Mouse (Mus musculus): ENCODE data around the gene Mark2. TPM values are rescaled to one million over a fixed set of nuclear protein-coding genes. Genes with fewer than 3 reads are reported as not detected.
A peak's percentile ranks its signal among the peaks of the same experiment; 100 is the strongest.

The Mark2 gene
- total RNA-seq, 2 experiments from 2014 or later: 113 to 116 TPM

DNA sequence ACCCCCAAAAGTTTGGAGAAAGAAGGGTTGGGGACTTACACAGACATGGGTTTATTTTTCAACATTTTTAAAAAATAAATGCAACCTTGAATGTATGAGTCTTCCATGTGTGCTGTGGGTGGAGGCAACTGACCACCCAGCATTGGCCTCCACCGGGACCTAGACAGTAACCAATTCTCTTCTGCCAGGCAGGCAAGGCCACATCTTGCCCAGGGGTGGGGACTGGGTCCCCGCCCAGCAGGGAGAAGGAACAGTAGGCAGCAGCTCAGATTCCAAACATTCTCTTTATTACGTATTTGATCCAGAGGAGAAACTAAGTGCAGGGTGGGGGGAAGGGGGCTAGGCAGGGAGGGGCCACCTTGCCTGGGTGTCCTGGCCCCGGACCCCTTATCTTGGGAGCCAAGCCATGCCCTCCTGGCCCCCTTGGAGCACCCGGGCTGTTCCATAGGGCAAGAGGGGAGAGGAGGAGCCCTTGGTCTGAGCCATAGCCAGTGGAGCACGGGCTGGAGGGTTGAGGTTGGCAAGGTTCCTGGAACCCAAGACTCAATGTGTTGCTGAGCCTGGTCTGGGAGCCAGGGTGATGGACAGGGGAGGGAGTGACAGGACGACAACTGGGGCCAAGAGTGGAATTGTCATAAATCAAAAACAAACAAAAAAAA is 66.4 kb downstream of the Mark2 start:
- peak in 1 of 2 experiments; percentile 45 for DNase-seq (ENCODE audit: extremely low spot score in 1 of 2, low spot score in 2 of 2)
- intact Hi-C loops (cut with DNase I): no loop called here

DNA sequence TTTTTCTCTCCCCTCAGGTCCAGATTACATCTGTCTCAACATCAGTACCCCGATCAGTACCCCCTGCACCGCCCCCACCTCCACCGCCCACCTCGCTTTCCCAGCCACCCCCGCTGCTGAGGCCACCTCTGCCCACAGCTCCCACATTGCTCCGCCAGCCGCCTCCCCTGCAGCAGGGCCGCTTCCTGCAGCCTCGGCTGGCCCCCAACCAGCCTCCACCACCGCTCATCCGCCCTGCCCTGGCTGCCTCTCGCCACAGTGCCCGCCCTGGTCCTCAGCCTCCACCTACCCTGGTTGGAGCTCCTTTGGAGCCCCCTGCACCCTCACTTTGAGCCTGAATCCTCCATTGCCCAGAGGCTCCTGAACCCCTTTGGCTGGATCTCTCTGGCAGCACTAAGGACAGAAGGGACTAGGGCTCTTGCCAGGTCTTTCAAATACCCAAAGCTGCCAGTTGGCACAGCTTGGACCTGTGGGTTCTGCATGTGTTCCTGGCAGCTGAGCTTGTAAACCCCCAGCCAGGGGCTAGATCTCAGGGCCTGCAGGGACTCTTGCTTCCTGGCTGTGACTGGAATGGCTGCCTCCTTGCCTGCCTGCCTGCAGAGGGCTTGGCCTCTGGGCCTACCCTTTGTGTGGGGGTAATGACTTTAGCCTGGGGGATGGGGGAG is 67.2 kb downstream of the Mark2 start:
- DNase-seq (ENCODE audit: extremely low spot score in 1 of 2, low spot score in 2 of 2): peak; percentile 47 to 67

DNA sequence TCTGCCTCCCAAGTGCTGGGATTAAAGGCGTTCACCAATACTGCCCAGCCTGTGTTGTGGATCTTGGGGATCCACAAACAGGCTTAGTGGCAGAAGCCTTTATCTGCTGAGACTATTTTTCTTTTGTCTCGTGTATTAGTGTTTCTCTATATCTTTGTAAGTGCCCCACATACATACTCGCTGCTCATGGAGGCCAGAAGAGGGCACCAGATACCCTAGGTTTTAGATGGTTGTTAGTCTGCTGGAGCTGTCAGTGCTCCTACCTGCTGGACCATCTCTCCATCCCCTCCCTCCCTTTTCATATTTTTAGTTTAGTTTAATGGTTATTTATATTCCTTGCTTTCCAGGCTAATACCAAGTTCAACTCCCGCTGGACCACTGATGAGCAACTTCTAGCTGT is 68.2 kb downstream of the Mark2 start:
- intact Hi-C loops (cut with DNase I): no loop called here
- no peak for DNase-seq (ENCODE audit: extremely low spot score in 1 of 2, low spot score in 2 of 2)

More for the DNA sequence above, 67.2 kb downstream of the Mark2 start:
- intact Hi-C loops (cut with DNase I): no loop called here

DNA sequence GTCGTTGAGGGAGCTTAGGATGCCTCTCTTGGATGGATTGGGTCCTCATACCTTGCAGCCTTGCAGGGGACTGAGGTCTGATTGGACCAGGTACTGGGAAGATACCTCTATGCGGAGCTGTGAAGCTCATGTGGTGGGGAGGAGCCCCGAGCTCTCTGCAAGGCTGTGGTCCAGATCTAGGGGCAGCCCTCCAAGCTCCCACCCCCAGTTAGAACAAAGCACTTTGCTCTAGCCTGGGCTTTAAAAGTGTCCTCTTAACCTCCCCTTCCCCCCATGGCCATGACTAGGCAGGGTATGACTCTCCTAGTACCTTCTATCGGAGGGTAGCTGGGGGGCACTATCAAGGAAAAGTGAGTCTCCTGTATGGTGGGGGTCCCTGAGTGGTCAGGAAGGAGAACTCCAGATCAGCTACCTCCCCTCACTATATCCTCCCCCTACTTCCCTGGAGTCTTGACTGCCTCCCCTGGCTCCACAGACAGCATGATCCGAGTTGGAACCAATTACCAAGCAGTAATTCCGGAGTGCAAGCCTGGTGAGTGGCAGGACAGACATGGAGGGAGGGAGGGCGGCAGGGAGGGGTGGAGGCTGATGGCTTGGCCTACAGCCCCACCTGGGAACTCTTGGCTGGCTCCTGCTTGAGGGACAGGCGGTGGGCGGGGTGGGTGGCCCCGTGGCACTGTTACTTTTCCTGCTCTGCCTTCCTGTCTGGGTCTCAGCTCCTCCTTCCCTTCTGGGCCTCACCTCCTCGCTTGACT is 72.2 kb downstream of the Mark2 start:
- intact Hi-C loops (cut with DNase I): loop anchor here (10.0 kb wide), 1 partner anchor 145 kb away; the partner anchor contains the start of gene 2700081O15Rik
- DNase-seq (ENCODE audit: extremely low spot score in 1 of 2, low spot score in 2 of 2): peak in 1 of 2 experiments; percentile 47

DNA sequence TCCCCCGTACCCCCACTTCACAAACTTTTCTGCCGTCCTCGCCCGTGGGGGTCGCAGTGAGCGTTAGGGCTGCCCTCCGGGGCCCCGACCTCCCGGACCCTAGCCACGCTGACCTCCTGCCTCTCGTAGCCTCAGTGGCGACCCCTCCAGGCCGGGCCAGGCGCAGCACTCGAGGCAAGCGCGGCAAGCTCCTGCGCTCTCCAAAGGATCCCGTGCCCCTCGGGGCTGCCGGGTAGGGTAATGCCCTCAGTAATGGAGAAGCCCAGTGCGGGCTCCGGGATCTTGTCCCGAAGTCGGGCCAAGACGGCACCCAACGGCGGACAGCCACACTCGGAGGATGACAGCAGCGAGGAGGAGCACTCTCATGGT is 73.0 kb downstream of the Mark2 start:
- DNase-seq (ENCODE audit: extremely low spot score in 1 of 2, low spot score in 2 of 2): peak in 1 of 2 experiments; percentile 89
- intact Hi-C loops (cut with DNase I): loop anchor here (10.0 kb wide), 1 partner anchor 146 kb away; the partner anchor contains the start of gene 2700081O15Rik

- peak; percentile 74 to 92 for DNase-seq (ENCODE audit: extremely low spot score in 1 of 2, low spot score in 2 of 2)
- intact Hi-C loops (cut with DNase I): loop anchor here (10.0 kb wide), 1 partner anchor 147 kb away; the partner anchor contains the start of gene 2700081O15Rik
These were observed 73.6 kb downstream of the Mark2 start for GRCm38 (mm10) chr19:7267781-7268721.

GRCm38 (mm10) chr19:7267091-7267741 is 74.4 kb downstream of the Mark2 start, which contains the start of gene Rcor2:
TSS of gene Rcor2 (plus strand) at chr19:7267325.
- intact Hi-C loops (cut with DNase I): loop anchor here (10.0 kb wide), 1 partner anchor 148 kb away; the partner anchor contains the start of gene 2700081O15Rik
- DNase-seq (ENCODE audit: extremely low spot score in 1 of 2, low spot score in 2 of 2): peak in 1 of 2 experiments; percentile 84

DNA sequence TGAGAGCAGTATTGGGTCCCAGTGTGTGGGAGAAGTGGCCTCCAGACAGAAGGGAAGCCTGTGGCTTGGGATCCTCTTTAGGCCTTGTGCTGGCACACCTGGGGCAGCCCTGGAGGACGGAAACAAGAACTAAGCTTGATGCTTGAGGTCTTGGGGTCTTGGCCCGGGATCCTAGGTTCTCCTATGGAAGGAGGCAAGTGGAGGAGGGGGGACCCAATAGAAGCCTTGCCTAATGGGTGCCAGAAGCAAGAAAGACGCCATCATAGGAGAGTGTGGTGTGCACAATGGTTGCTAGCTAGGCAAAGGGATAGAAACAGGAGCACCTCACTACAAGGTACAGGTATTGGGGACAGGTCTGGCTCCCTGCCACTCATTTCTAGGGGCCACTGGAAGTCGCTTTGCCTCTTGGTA is 75.2 kb downstream of the Mark2 start:
- intact Hi-C loops (cut with DNase I): loop anchor here (10.0 kb wide), 1 partner anchor 148 kb away; the partner anchor contains the start of gene 2700081O15Rik

GRCm38 (mm10) chr19:7265478-7266191 is 76.0 kb downstream of the Mark2 start:
- DNase-seq (ENCODE audit: extremely low spot score in 1 of 2, low spot score in 2 of 2): peak in 1 of 2 experiments; percentile 66
- intact Hi-C loops (cut with DNase I): loop anchor here (10.0 kb wide), 1 partner anchor 149 kb away; the partner anchor contains the start of gene 2700081O15Rik

More for the DNA sequence above, 75.2 kb downstream of the Mark2 start:
- peak in 1 of 2 experiments; percentile 42 for DNase-seq (ENCODE audit: extremely low spot score in 1 of 2, low spot score in 2 of 2)

GRCm38 (mm10) chr19:7264766-7265331 is 76.8 kb downstream of the Mark2 start:
- intact Hi-C loops (cut with DNase I): loop anchor here (10.0 kb wide), 1 partner anchor 150 kb away; the partner anchor contains the start of gene 2700081O15Rik
- peak in 1 of 2 experiments; percentile 63 for DNase-seq (ENCODE audit: extremely low spot score in 1 of 2, low spot score in 2 of 2)

GRCm38 (mm10) chr19:7264088-7264765 is 77.4 kb downstream of the Mark2 start:
- DNase-seq (ENCODE audit: extremely low spot score in 1 of 2, low spot score in 2 of 2): peak in 1 of 2 experiments; percentile 83

DNA sequence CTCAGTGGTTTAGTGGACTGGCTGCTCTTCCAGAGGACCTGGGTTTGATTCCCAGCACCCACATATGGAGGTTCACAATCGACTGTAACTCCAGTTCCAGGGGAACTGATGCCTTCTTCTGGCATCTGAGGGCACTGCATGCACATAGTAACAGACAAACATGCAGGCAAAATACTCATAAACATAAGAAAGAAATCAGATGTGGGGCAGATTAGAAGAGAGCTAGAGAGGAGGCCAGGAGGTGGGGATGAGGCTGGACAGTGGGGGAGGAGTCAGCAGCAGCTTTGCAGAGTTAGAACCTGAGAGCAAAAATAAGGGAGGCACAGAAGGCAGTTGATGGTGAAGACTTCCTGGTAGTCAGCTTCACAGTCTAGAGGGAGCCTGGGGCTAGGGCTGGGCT is 79.1 kb downstream of the Mark2 start:
- DNase-seq (ENCODE audit: extremely low spot score in 1 of 2, low spot score in 2 of 2): no peak
- intact Hi-C loops (cut with DNase I): loop anchor here (10.0 kb wide), 1 partner anchor 152 kb away; the partner anchor contains the start of gene 2700081O15Rik

More at GRCm38 (mm10) chr19:7264088-7264765, 77.4 kb downstream of the Mark2 start:
- intact Hi-C loops (cut with DNase I): loop anchor here (10.0 kb wide), 1 partner anchor 151 kb away; the partner anchor contains the start of gene 2700081O15Rik

GRCm38 (mm10) chr19:7261964-7262363 is 79.7 kb downstream of the Mark2 start:
- intact Hi-C loops (cut with DNase I): loop anchor here (10.0 kb wide), 1 partner anchor 153 kb away; the partner anchor contains the start of gene 2700081O15Rik

GRCm38 (mm10) chr19:7261476-7261875 is 80.2 kb downstream of the Mark2 start:
- intact Hi-C loops (cut with DNase I): loop anchor here (10.0 kb wide), 1 partner anchor 153 kb away; the partner anchor contains the start of gene 2700081O15Rik
- DNase-seq (ENCODE audit: extremely low spot score in 1 of 2, low spot score in 2 of 2): no peak

More at GRCm38 (mm10) chr19:7261964-7262363, 79.7 kb downstream of the Mark2 start:
- no peak for DNase-seq (ENCODE audit: extremely low spot score in 1 of 2, low spot score in 2 of 2)

DNA sequence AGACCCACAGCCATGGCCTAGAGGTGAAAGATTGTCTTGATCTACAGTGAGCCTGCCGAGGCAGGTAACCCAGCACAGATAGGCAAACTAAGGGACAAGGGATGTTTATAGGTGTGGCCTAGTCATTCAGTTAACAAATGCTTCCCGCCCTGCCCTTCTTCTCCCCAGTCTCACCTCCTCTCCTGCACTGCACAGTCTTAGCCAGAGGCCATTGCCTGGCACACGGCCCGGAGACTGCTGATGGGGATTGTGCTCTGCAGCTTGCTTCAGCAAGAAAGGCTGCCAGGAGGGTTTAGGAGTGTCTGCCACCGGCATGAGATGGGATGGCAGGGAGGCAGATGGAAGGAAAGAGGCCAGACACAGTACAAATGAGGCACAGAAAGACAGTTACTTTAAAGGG is 83.8 kb downstream of the Mark2 start:
- intact Hi-C loops (cut with DNase I): no loop called here
- peak in 1 of 2 experiments; percentile 43 for DNase-seq (ENCODE audit: extremely low spot score in 1 of 2, low spot score in 2 of 2)

Measured in left cerebral cortex, postnatal 10 days (tissue).